Mouse (Mus musculus): ENCODE data around the gene Spock1. TPM values are rescaled to one million over a fixed set of nuclear protein-coding genes. Genes with fewer than 3 reads are reported as not detected.

The Spock1 gene
- polyA plus RNA-seq (2015; fragmentation: Nextera tagmentation; extraction: Ambion mirVana) = 69.4 and 70.1 TPM in 2 replicates

- ATAC-seq (ENCODE audit: low FRiP score) = peak; percentile 87
- peak within 1 kb of the TSS; percentile 77 for H3K4me2 ChIP-seq
- 1% methylated on average over 32 of the region's 32 CpGs for WGBS
- H3K36me3 ChIP-seq = no peaks in the 10 kb centered on the region
- H3K27me3 ChIP-seq = peaks cover 26% of the 10 kb centered on the region
- H3K9me3 ChIP-seq = no peaks in the 10 kb centered on the region
- H3K4me3 ChIP-seq = peak within 1 kb of the TSS; percentile 65
- peak within 1 kb of the TSS; percentile 86 for H3K9ac ChIP-seq
- H3K4me1 ChIP-seq (replicated peaks) = peaks cover 26% of the 10 kb centered on the region
- H3K27ac ChIP-seq = peak within 1 kb of the TSS; percentile 72
Measured at GRCm38 (mm10) chr13:57908266-57908582, at the start of gene Spock1. Spock1 (minus strand) TSS chr13:57908332.

- WGBS = 84% methylated on average over 12 of the region's 12 CpGs
- peaks cover 8% of the 10 kb centered on the region for H3K4me1 ChIP-seq (replicated peaks)
- H3K27ac ChIP-seq = no peak overlapping the region
- no peak overlapping the region for H3K4me2 ChIP-seq
- H3K9me3 ChIP-seq = no peaks in the 10 kb centered on the region
- H3K36me3 ChIP-seq = no peaks in the 10 kb centered on the region
- peaks cover 32% of the 10 kb centered on the region for H3K27me3 ChIP-seq
- no peak for ATAC-seq (ENCODE audit: low FRiP score)
- no peak overlapping the region for H3K9ac ChIP-seq
- no peak overlapping the region for H3K4me3 ChIP-seq
Measured at GRCm38 (mm10) chr13:57950091-57950490, 42.0 kb upstream of the Spock1 start.

GRCm38 (mm10) chr13:57949513-57949912 lies 41.4 kb upstream of the Spock1 start:
- H3K4me1 ChIP-seq (replicated peaks) = peaks cover 14% of the 10 kb centered on the region
- no peak overlapping the region for H3K4me2 ChIP-seq
- no peaks in the 10 kb centered on the region for H3K9me3 ChIP-seq
- H3K4me3 ChIP-seq = no peak overlapping the region
- H3K27me3 ChIP-seq = peaks cover 32% of the 10 kb centered on the region
- no peak for ATAC-seq (ENCODE audit: low FRiP score)
- 97% methylated on average over 4 of the region's 4 CpGs for WGBS
- H3K36me3 ChIP-seq = no peaks in the 10 kb centered on the region
- H3K27ac ChIP-seq = no peak overlapping the region
- H3K9ac ChIP-seq = no peak overlapping the region

GRCm38 (mm10) chr13:57945197-57945596 lies 37.1 kb upstream of the Spock1 start:
- Histone ChIP-seq H3K9me3 (no peaks in the 10 kb centered on the region), H3K9ac (no peak overlapping the region), H3K36me3 (no peaks in the 10 kb centered on the region), H3K4me2 (no peak overlapping the region), H3K27me3 (peaks cover 50% of the 10 kb centered on the region), H3K27ac (no peak overlapping the region), H3K4me3 (no peak overlapping the region), H3K4me1 (replicated peaks) (peaks cover 22% of the 10 kb centered on the region)
- WGBS = 29% methylated on average over 11 of the region's 11 CpGs
- ATAC-seq (ENCODE audit: low FRiP score) = 0 out of 2 replicates have a peak, but pooled peaks have one; percentile 36

- no peak overlapping the region for H3K9ac ChIP-seq
- no peaks in the 10 kb centered on the region for H3K36me3 ChIP-seq
- H3K4me2 ChIP-seq = no peak overlapping the region
- peaks cover 22% of the 10 kb centered on the region for H3K4me1 ChIP-seq (replicated peaks)
- H3K4me3 ChIP-seq = no peak overlapping the region
- WGBS = 51% methylated on average over 5 of the region's 5 CpGs
- H3K27ac ChIP-seq = no peak overlapping the region
- peaks cover 49% of the 10 kb centered on the region for H3K27me3 ChIP-seq
- no peaks in the 10 kb centered on the region for H3K9me3 ChIP-seq
- ATAC-seq (ENCODE audit: low FRiP score) = no peak
Measured at GRCm38 (mm10) chr13:57944434-57944833, 36.3 kb upstream of the Spock1 start.

- Histone ChIP-seq H3K4me1 (replicated peaks) (peaks cover 25% of the 10 kb centered on the region), H3K27me3 (peaks cover 49% of the 10 kb centered on the region), H3K4me2 (no peak overlapping the region), H3K9ac (no peak overlapping the region), H3K9me3 (no peaks in the 10 kb centered on the region), H3K27ac (no peak overlapping the region), H3K36me3 (no peaks in the 10 kb centered on the region), H3K4me3 (no peak overlapping the region)
- ATAC-seq (ENCODE audit: low FRiP score) = no peak
Measured at GRCm38 (mm10) chr13:57943900-57944299, 35.8 kb upstream of the Spock1 start.

- Histone ChIP-seq H3K36me3 (no peaks in the 10 kb centered on the region), H3K4me2 (no peak overlapping the region), H3K27ac (peak overlapping the region; percentile 20; the same call in 1 of the 2 replicates), H3K4me1 (replicated peaks) (peaks cover 23% of the 10 kb centered on the region), H3K4me3 (no peak overlapping the region), H3K9ac (no peak overlapping the region), H3K27me3 (peaks cover 25% of the 10 kb centered on the region), H3K9me3 (no peaks in the 10 kb centered on the region)
- ATAC-seq (ENCODE audit: low FRiP score) = no peak
- 73% methylated on average over 4 of the region's 4 CpGs for WGBS
Measured at GRCm38 (mm10) chr13:57937463-57938229, 29.5 kb upstream of the Spock1 start.

GRCm38 (mm10) chr13:57931998-57932397 lies 23.9 kb upstream of the Spock1 start:
- no peak overlapping the region for H3K4me2 ChIP-seq
- WGBS = 85% methylated on average over 9 of the region's 9 CpGs

GRCm38 (mm10) chr13:57931376-57931775 lies 23.2 kb upstream of the Spock1 start:
- no peak overlapping the region for H3K9ac ChIP-seq
- H3K4me3 ChIP-seq = no peak overlapping the region
- peaks cover 12% of the 10 kb centered on the region for H3K4me1 ChIP-seq (replicated peaks)
- H3K27ac ChIP-seq = no peak overlapping the region
- no peaks in the 10 kb centered on the region for H3K27me3 ChIP-seq
- H3K36me3 ChIP-seq = no peaks in the 10 kb centered on the region
- H3K9me3 ChIP-seq = no peaks in the 10 kb centered on the region
- ATAC-seq (ENCODE audit: low FRiP score) = no peak
- no peak overlapping the region for H3K4me2 ChIP-seq
- WGBS = 25% methylated on average over 3 of the region's 3 CpGs

More at GRCm38 (mm10) chr13:57931998-57932397, 23.9 kb upstream of the Spock1 start:
- no peaks in the 10 kb centered on the region for H3K27me3 ChIP-seq
- H3K9ac ChIP-seq = no peak overlapping the region
- ATAC-seq (ENCODE audit: low FRiP score) = no peak
- no peaks in the 10 kb centered on the region for H3K9me3 ChIP-seq
- H3K4me3 ChIP-seq = no peak overlapping the region
- peaks cover 12% of the 10 kb centered on the region for H3K4me1 ChIP-seq (replicated peaks)
- no peak overlapping the region for H3K27ac ChIP-seq
- no peaks in the 10 kb centered on the region for H3K36me3 ChIP-seq

GRCm38 (mm10) chr13:57930720-57931119 lies 22.6 kb upstream of the Spock1 start:
- Histone ChIP-seq H3K4me1 (replicated peaks) (peaks cover 12% of the 10 kb centered on the region), H3K36me3 (no peaks in the 10 kb centered on the region), H3K4me3 (no peak overlapping the region), H3K9ac (no peak overlapping the region), H3K27me3 (no peaks in the 10 kb centered on the region), H3K4me2 (no peak overlapping the region), H3K9me3 (no peaks in the 10 kb centered on the region), H3K27ac (no peak overlapping the region)
- no peak for ATAC-seq (ENCODE audit: low FRiP score)
- WGBS = 10% methylated on average over 5 of the region's 5 CpGs

- H3K27me3 ChIP-seq = 0 out of 2 replicates have a peak, but pooled peaks cover 2% of the 10 kb centered on the region
- no peak overlapping the region; the same call in 1 of the 2 replicates for H3K27ac ChIP-seq
- H3K9ac ChIP-seq = no peak overlapping the region
- no peak for ATAC-seq (ENCODE audit: low FRiP score)
- no peaks in the 10 kb centered on the region for H3K9me3 ChIP-seq
- no peak overlapping the region for H3K4me3 ChIP-seq
- H3K4me2 ChIP-seq = no peak overlapping the region
- peaks cover 12% of the 10 kb centered on the region for H3K4me1 ChIP-seq (replicated peaks)
- 13% methylated on average over 2 of the region's 2 CpGs for WGBS
- H3K36me3 ChIP-seq = no peaks in the 10 kb centered on the region
Measured at GRCm38 (mm10) chr13:57930283-57930682, 22.2 kb upstream of the Spock1 start.

GRCm38 (mm10) chr13:57919947-57920346 lies 11.8 kb upstream of the Spock1 start:
- no peak for ATAC-seq (ENCODE audit: low FRiP score)
- Histone ChIP-seq H3K27ac (no peak overlapping the region), H3K4me3 (no peak overlapping the region), H3K27me3 (no peaks in the 10 kb centered on the region), H3K9ac (no peak overlapping the region), H3K4me2 (no peak overlapping the region), H3K9me3 (no peaks in the 10 kb centered on the region), H3K4me1 (replicated peaks) (no peaks in the 10 kb centered on the region), H3K36me3 (no peaks in the 10 kb centered on the region)
- 94% methylated on average over 4 of the region's 4 CpGs for WGBS

- Histone ChIP-seq H3K36me3 (no peaks in the 10 kb centered on the region), H3K4me1 (replicated peaks) (peaks cover 18% of the 10 kb centered on the region), H3K4me2 (no peak overlapping the region), H3K27ac (no peak overlapping the region), H3K9me3 (no peaks in the 10 kb centered on the region), H3K27me3 (peaks cover 20% of the 10 kb centered on the region), H3K9ac (no peak overlapping the region), H3K4me3 (no peak overlapping the region)
- ATAC-seq (ENCODE audit: low FRiP score) = no peak
- WGBS = 81% methylated on average over 9 of the region's 9 CpGs
Measured at GRCm38 (mm10) chr13:57911171-57911570, 3.0 kb upstream of the Spock1 start.
